Mouse (Mus musculus): Measurements from ENCODE around the gene Znfx1.

Znfx1 gene

DNA sequence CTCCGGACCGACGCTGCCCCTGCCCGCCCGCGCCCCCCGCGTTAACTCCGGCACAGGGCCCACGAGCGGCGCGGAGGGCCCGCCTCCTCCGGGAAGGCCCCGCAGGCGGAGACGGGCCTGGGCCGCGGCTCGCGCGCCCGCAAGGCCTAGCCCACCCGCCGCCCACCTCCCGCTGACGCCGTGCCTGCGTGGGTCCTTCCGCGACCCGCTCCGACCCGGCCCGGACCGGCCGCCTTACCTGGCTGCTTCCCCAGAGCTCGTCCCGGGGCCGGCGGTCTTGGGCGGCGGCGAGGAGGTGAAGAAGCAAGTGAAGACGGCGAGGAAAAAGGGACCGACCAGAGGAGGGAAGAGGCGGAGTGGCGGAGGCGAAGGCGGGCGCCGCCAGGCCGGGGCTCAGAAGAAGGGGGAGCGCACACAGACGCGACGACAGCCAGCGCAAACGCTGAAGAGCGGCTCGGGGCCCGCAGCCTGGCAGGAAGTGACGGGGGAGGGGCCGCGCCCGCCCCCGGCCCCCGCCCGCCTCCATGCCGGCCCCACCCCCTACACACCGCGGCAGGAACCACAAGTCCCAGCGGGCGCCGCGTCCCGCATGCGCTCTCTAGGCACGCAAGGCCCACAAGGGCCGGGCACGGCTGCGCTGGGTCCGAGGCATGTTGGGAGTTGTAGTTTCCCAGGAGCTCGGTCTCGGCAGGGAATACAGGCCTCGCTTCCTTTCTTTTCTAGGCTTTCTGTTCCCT is 66.9 kb downstream of the Znfx1 start, which contains the start of gene Stau1:
Gene Stau1 (minus strand): TSS at position 504 of the 737 bp plus-strand sequence.
- peak; percentile 95 for DNase-seq (ENCODE audit: low read depth, low spot score)

DNA sequence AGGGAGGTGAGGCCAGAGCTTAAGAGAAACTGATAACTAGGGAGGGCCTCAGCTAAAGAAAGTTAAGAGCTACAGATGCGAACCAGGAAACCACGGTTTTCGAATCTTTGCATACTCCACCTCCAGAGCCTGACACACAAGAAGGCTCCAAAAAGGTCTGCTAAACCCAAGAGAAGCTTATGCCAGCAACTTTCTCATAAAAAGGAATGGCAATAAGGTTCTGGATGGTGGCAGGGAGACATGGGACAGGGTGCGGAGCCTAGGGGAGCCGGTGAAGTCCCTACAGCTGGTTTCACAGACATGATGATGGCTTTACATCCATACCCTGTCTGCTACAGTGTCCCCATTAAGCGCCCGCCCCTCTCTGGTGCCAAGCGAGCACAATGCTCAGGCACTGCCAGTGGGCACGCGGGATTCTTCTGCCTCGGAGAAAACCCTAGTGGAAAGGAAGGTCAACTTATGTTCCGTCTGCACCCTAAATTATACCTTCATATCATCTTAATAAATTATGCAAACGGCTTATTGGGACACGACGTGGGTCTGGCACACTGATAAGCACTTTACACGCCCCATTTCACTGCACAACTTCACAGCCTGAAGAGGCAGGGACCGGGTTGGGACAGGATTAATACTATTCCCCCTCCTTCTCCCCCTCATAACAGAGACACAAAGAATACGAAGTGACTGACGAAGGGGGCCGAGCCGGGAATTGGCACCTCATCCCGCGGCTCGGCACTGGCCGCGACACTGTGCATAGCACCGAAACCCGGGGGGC is 67.6 kb downstream of the Znfx1 start:
- DNase-seq (ENCODE audit: low read depth, low spot score), result no peak

DNA sequence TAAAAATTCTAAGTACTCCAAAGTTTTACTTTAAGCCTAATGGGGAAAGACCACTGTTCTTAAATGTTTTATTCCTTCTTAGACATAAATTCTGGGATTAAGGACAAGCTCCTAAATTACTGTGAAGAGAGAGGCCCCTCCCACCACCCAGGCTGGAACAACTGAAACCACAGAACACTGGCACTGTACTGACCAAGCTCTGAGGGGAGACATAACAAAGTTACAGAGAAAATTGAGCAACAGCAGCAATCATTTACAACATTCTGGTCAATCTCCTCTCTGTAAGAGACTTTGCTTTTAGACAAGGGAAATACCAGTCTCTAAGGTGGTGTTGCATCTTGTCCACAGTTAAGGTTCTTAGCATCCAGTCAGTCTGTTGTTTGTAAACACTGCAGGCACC is 70.9 kb downstream of the Znfx1 start:
- DNase-seq (ENCODE audit: low read depth, low spot score), result no peak

DNA sequence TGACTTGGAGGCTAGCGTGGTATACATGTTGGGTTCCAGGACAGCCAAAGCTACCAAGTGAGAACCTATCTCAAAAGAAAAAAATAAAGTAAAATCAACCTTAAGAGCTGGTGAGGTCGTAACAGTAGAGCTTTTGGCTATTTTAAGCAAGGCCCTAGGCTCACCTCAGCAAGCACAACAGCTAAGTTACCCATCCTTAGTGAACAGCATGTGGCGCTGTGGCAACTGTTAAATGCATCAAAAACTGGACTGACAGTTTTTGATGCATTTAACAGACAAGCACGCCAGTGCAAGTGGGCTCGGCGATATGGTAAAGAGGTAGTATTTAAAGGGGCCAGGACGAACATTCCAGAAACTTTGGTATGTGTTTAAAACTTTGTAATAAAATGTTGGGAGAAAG is 72.0 kb downstream of the Znfx1 start:
- DNase-seq (ENCODE audit: low read depth, low spot score), result no peak

All from brain, embryonic 18.5 days (tissue).